Mouse (Mus musculus) layer of hippocampus, postnatal 14 days (tissue): ENCODE results near the gene Lrrc9. TPM values are rescaled to one million over a fixed set of nuclear protein-coding genes. Genes with fewer than 3 reads are reported as not detected.

Source experiments
- DNase-seq, 2 experiments: peaks; one replicate each; pipeline ENCODE4 v3.0.0; 2021 to 2022; ENCODE audit warnings: low spot score in 2 of 2, mixed read lengths in 1 of 2
- microRNA-seq, 2 experiments: library from miRNA; unstranded; fragments of <30 nt; microRNA quantifications; one replicate each; pipeline ENCODE4 v1.2.0; 2021
- total RNA-seq, 2 experiments: library from RNA; stranded (reverse); gene quantifications; 2 replicates each; pipeline ENCODE4 v1.2.3; 2021

Lrrc9 gene
- total RNA-seq, 2 experiments from 2014 or later, result 1.5 to 1.6 TPM

DNA sequence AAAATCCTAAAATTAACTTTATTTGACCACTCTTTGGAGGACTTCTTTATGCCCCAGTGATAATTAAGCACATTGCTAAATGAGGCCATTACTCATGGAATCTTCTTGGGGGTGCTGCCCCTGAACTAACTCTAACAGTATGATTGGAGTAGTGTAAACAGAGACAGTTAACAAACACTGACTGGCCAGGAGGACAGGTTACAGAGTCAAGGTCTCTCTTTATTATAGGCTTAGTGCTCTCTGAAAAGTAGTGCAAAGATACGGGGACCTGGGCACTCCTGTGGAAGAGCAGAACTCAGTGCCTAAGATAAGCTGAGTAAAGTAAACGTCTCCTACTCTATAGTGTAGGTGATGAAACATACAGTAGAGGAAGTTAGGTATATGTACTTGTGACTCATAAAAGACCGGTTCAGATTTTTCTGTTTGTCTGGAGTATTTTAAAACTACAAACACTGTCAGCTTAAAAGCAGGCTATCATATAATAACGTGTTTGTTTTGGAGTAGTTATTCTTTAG is 122.7 kb downstream of the Lrrc9 start:
- no peak for DNase-seq

Small RNA genes lying within 50 kb of the gene (microRNA-seq; reads per million reads assigned to microRNA genes)
- gene Gm44392, result 0 reads per million in 2 experiments

Other genes starting within 250 kb of the Lrrc9 start
- 1,000 to 10,000 TPM; 1,488 to 1,503 TPM for gene Rtn1, start 32.8 kb upstream of the Lrrc9 start, total RNA-seq
- 10 to 100 TPM; 27.5 to 30.4 TPM for gene Pcnx4, start 94.5 kb downstream of the Lrrc9 start, total RNA-seq
- gene Gm4756, start 207.8 kb downstream of the Lrrc9 start, total RNA-seq, result under 1 TPM in 1 of 2 experiments, not detected in 1; 0.55 TPM
- gene Dhrs7, start 223.0 kb downstream of the Lrrc9 start, total RNA-seq, result 10 to 100 TPM; 42.7 to 43.5 TPM